In genomic region chr8:118611551-118611950, GRCm38 (mm10) we compare ENCODE assay signal across 14 mouse cellular contexts.
DNase-seq lines count a peak whose midpoint lies in the region; ATAC-seq lines count a peak whose summit lies in the region.
"Had no signal": no experiment of that assay in that cellular context is flagged by ENCODE, and none has a peak within 500 bp of the region (broad histone marks: within the 10 kb centered on the region; RNA-seq: fewer than 3 reads in every experiment).

No protein-coding gene starts in this region.

- peak; percentile 21 to 29 for DNase-seq in frontal cortex, postnatal 14 days (ENCODE audit: low spot score in 2 of 2)
- peak; percentile 62 to 67 for DNase-seq in left cerebral cortex, postnatal 14 days (ENCODE audit: low spot score in 2 of 2)
- DNase-seq in ovary, adult 18-20 months (ENCODE audit: low spot score) = no peak
- DNase-seq in gastrocnemius, postnatal 4 days (ENCODE audit: low spot score in 2 of 2) = no peak
- no peak for DNase-seq in adrenal gland, postnatal 36 days
- DNase-seq: adrenal gland, adult 2 months; heart, postnatal 36 days; lung, embryonic 14.5 days; retina, postnatal 1 day had no signal

- intact Hi-C loops in left cerebral cortex, postnatal 14 days (cut with DNase I) = no loop called here

- H3K27ac ChIP-seq in hindbrain, embryonic 12.5 days = no peak overlapping the region
- H3K27ac ChIP-seq: midbrain, embryonic 10.5 days; stomach, postnatal 0 days had no signal

- ATAC-seq in megakaryocyte, adult 5-6 weeks (ENCODE audit: poor library complexity, severe bottlenecking) = no peak
- no peak for ATAC-seq in hindbrain, embryonic 12.5 days (ENCODE audit: low FRiP score)

- H3K4me2 ChIP-seq in hindbrain, embryonic 12.5 days (replicated peaks) = no peak overlapping the region
- H3K4me2 ChIP-seq: lung, embryonic 14.5 days had no signal

- H3K9me3 ChIP-seq in megakaryocyte, embryonic 14.5 days = peaks cover 79% of the 10 kb centered on the region
- H3K9me3 ChIP-seq in hindbrain, embryonic 12.5 days (replicated peaks) = no peaks in the 10 kb centered on the region
- H3K9me3 ChIP-seq: midbrain, embryonic 10.5 days had no signal

- peak overlapping the region; percentile 79 for H3K4me3 ChIP-seq in megakaryocyte, embryonic 14.5 days (replicated peaks)
- H3K4me3 ChIP-seq in hindbrain, embryonic 12.5 days = no peak overlapping the region
- H3K4me3 ChIP-seq: midbrain, embryonic 10.5 days had no signal

- no peak overlapping the region for H3K9ac ChIP-seq in hindbrain, embryonic 12.5 days
- H3K9ac ChIP-seq: lung, embryonic 14.5 days had no signal

- no peaks in the 10 kb centered on the region for H3K36me3 ChIP-seq in megakaryocyte, embryonic 14.5 days (replicated peaks; ENCODE audit: low read length)
- no peaks in the 10 kb centered on the region for H3K36me3 ChIP-seq in hindbrain, embryonic 12.5 days
- H3K36me3 ChIP-seq: midbrain, embryonic 10.5 days had no signal

- H3K27me3 ChIP-seq in megakaryocyte, embryonic 14.5 days (replicated peaks) = no peaks in the 10 kb centered on the region
- H3K27me3 ChIP-seq in hindbrain, embryonic 12.5 days = no peaks in the 10 kb centered on the region

- no peaks in the 10 kb centered on the region for H3K4me1 ChIP-seq in megakaryocyte, embryonic 14.5 days
- H3K4me1 ChIP-seq in hindbrain, embryonic 12.5 days = no peaks in the 10 kb centered on the region
- H3K4me1 ChIP-seq: midbrain, embryonic 10.5 days had no signal

- 88% methylated on average over 10 of the region's 10 CpGs for WGBS in hindbrain, embryonic 12.5 days

Comparison
In these comparisons a context has a peak if more than half of its experiments do, and no peak if none do; other contexts are left out.
1. DNase-seq: peak in frontal cortex, postnatal 14 days (2 of 2) and left cerebral cortex, postnatal 14 days (2 of 2); none in ovary, adult 18-20 months (single experiment), gastrocnemius, postnatal 4 days (0 of 2) and adrenal gland, postnatal 36 days (0 of 2).